Mouse (Mus musculus) cortical plate, adult 2 months (tissue): ENCODE results near the gene Abcg5.

ENCODE experiments used
- CTCF ChIP-seq: fragments of 200-500 bp; IDR thresholded peaks from 2 replicates; pipeline ENCODE4 v1.5.1; 2011; ENCODE audit warnings: mild to moderate bottlenecking, control low read depth, low read length; ENCODE audit not compliant: insufficient read depth; ENCODE audit errors: extremely low read depth
- POLR2A ChIP-seq: fragments of 200-500 bp; IDR thresholded peaks from 2 replicates; pipeline ENCODE4 v1.6.1; 2011; ENCODE audit warnings: mild to moderate bottlenecking, low read length, control low read depth; ENCODE audit not compliant: insufficient read depth; ENCODE audit errors: extremely low read depth

DNA sequence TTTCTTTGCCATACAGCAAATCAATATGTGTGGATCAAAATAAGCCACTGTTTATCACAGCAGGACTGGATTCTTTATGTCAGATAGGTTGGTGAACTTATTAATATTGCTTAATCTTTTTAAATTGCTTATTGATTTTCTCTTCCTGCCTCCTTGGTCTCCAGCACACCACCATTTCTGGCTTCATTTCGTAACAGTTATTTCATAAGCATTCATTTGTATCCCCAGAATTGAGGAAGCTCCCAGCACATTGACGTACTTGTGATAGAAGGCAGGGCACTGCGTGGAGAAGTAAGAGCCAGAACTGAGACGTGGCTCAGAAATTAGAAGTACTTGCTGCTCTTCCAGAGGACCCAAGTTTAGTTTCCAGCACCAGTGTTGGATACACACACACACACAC lies 35.2 kb downstream of the Abcg5 start:
- TF ChIP-seq POLR2A (no peak), CTCF (no peak)
